Mouse (Mus musculus) hindbrain, postnatal 0 days (tissue): ENCODE data around the gene Phactr2. TPM values are rescaled to one million over a fixed set of nuclear protein-coding genes. Genes with fewer than 3 reads are reported as not detected.

ENCODE experiments used
- ATAC-seq: fragments of 200-750 bp; cut with Nextera tagmentation; 2 replicates; pipeline ENCODE4 v1.8.0; 2017; ENCODE audit warnings: mild to moderate bottlenecking, moderate TSS enrichment, moderate library complexity
- DNase-seq: peaks from one replicate; pipeline ENCODE4 v3.0.0-alpha.2; 2015; ENCODE audit warnings: low spot score
- H3K27ac ChIP-seq: fragments of 300-500 bp; sonication (generic); 2 replicates; pipeline ENCODE4 v1.5.1; 2014; ENCODE audit warnings: mild to moderate bottlenecking
- H3K27me3 ChIP-seq: fragments of 300-500 bp; sonication (generic); 2 replicates; pipeline ENCODE4 v1.6.1; 2014; ENCODE audit warnings: low read length, mixed read lengths; ENCODE audit not compliant: insufficient read depth
- H3K36me3 ChIP-seq: fragments of 300-500 bp; sonication (generic); 2 replicates; pipeline ENCODE4 v1.6.1; 2014; ENCODE audit warnings: low read length, mixed read lengths; ENCODE audit not compliant: insufficient read depth
- H3K4me1 ChIP-seq: fragments of 300-500 bp; sonication (generic); 2 replicates; pipeline ENCODE4 v1.6.1; 2014; ENCODE audit warnings: antibody characterized with exemption, low read length, mixed read lengths; ENCODE audit not compliant: insufficient read depth
- H3K4me2 ChIP-seq: fragments of 300-500 bp; sonication (generic); 2 replicates; pipeline ENCODE4 v1.6.1; 2014; ENCODE audit warnings: low read depth, mild to moderate bottlenecking, low read length, moderate library complexity, mixed read lengths
- H3K4me3 ChIP-seq: fragments of 300-500 bp; sonication (generic); 2 replicates; pipeline ENCODE4 v1.5.1; 2014; ENCODE audit warnings: low read length
- H3K9ac ChIP-seq: fragments of 300-500 bp; sonication (generic); replicated peaks from 2 replicates; pipeline ENCODE4 v1.6.1; 2014; ENCODE audit warnings: mild to moderate bottlenecking, low read length, moderate library complexity, mixed read lengths
- H3K9me3 ChIP-seq: fragments of 300-500 bp; sonication (generic); 2 replicates; pipeline ENCODE4 v1.6.1; 2016; ENCODE audit warnings: low read length, mixed read lengths
- CTCF ChIP-seq: IDR thresholded peaks from 2 replicates; pipeline ENCODE4 v1.5.1; 2016; ENCODE audit warnings: antibody characterized with exemption, control low read depth, low read depth
- WGBS: fragments of 180-500 bp; shearing (Covaris S2); extraction: QIAGEN DNeasy Blood & Tissue Kit; methylation state at CpG from one replicate; pipeline ENCODE4 v1.1.7; 2014; 5-methylcytosine and 5-hydroxymethylcytosine counted together
- polyA plus RNA-seq: library from polyadenylated mRNA; unstranded; fragments of >200 nt; fragmentation: Nextera tagmentation; extraction: Ambion mirVana; gene quantifications from 2 replicates; pipeline ENCODE4 v1.2.1, GENCODE M21; 2015
- total RNA-seq: library from RNA; depleted of rRNA; stranded (reverse); fragments of >200 nt; gene quantifications from 2 replicates; pipeline ENCODE4 v1.2.3, GENCODE M21; 2014

The Phactr2 gene
- total and polyA plus RNA-seq, 2 experiments from 2014 or later: 10.2 to 11.8 TPM

DNA sequence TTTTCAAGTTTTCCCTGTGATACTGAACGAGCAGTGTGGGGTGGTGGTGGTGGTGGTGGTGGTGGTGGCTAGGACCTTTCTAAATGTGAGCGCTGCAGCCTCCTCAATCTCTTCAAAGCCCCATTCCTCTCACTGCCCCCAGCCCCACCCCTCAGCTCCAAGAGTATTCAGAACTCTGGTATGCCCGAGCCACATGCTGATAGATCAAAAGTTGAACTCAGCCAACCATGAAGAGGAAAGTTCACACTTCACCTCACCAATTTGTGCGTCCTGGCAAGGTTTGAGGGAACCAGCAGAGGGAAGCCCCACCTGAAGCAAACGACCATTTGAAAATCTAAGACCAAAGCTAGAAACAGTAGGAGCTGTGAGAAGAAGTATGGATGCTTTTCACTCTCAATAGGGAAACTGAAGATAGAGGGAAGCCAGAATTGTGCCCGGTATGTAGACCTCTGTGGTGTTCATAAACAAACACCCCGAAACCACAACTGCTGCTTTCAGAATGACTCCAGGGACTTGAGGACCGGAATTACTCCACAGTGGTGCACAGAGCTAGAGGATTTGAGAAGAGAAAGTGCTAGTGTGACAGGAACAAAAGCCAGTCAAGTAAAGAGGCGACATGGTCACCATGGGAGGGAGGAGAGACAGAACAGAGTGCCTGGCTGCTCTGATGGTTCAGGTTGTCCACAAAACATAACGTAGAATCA is 35.9 kb downstream of the Phactr2 start:
- TF ChIP-seq CTCF: no peak
- Histone ChIP-seq H3K27me3 (no peaks in the 10 kb centered on the region), H3K4me1 (no peaks in the 10 kb centered on the region), H3K9ac (no peak overlapping the region), H3K27ac (no peak overlapping the region), H3K9me3 (no peaks in the 10 kb centered on the region), H3K4me2 (no peak overlapping the region), H3K4me3 (no peak overlapping the region), H3K36me3 (no peaks in the 10 kb centered on the region)
- WGBS: 53% methylated on average over 10 of the region's 10 CpGs
- DNase-seq: no peak
- ATAC-seq: no peak

DNA sequence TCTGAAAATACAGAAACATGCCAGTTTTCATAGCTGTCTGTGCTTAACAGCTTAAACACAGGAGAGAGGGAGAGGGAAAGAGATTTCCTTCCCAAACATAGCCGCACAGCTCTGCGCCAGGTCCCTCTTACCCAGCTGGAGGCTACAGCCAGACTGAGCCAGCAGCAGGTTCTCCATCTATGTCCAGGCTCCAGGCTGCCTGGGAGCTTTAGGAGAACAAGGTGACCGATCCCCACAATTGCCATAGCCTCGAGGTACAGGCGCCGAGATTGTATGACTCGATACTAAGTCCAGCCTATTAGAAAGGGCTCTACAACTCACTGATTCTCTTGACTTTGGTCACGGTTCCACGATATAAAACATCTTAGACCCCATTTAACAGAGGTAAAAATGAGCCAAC is 37.2 kb downstream of the Phactr2 start:
- DNase-seq (no peak), ATAC-seq (no peak)
- H3K9ac ChIP-seq: no peak overlapping the region
- no peak overlapping the region for H3K4me3 ChIP-seq
- H3K9me3 ChIP-seq: no peaks in the 10 kb centered on the region
- H3K36me3 ChIP-seq: no peaks in the 10 kb centered on the region
- 91% methylated on average over 9 of the region's 9 CpGs for WGBS
- H3K27me3 ChIP-seq: no peaks in the 10 kb centered on the region
- H3K4me1 ChIP-seq: no peaks in the 10 kb centered on the region
- H3K27ac ChIP-seq: no peak overlapping the region
- no peak overlapping the region for H3K4me2 ChIP-seq
- TF ChIP-seq CTCF: no peak

DNA sequence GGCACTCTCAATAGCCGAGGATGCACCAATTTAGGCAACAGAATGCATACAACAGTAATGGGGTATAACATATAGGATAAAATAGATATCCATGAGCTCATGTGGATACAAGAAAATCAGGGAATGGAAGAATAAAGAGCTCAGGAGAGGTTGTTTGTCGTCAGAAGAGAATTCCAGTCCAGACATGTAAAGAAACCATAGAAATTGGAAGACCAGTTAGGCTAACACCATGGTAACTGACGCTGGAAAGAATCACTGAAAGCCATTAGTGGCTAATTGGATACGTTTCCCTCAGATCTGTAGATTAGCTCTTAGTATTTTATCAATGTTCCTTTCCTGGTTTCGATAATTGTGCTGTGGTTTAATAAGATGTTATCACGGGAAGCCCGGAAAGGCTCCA is 41.2 kb downstream of the Phactr2 start:
- no peak overlapping the region for H3K27ac ChIP-seq
- H3K27me3 ChIP-seq: no peaks in the 10 kb centered on the region
- no peak overlapping the region for H3K4me2 ChIP-seq
- H3K4me1 ChIP-seq: no peaks in the 10 kb centered on the region
- H3K4me3 ChIP-seq: no peak overlapping the region
- H3K36me3 ChIP-seq: no peaks in the 10 kb centered on the region
- 47% methylated on average over 7 of the region's 7 CpGs for WGBS
- H3K9me3 ChIP-seq: no peaks in the 10 kb centered on the region
- no peak overlapping the region for H3K9ac ChIP-seq
- TF ChIP-seq CTCF: no peak
- DNase-seq: no peak
- no peak for ATAC-seq

DNA sequence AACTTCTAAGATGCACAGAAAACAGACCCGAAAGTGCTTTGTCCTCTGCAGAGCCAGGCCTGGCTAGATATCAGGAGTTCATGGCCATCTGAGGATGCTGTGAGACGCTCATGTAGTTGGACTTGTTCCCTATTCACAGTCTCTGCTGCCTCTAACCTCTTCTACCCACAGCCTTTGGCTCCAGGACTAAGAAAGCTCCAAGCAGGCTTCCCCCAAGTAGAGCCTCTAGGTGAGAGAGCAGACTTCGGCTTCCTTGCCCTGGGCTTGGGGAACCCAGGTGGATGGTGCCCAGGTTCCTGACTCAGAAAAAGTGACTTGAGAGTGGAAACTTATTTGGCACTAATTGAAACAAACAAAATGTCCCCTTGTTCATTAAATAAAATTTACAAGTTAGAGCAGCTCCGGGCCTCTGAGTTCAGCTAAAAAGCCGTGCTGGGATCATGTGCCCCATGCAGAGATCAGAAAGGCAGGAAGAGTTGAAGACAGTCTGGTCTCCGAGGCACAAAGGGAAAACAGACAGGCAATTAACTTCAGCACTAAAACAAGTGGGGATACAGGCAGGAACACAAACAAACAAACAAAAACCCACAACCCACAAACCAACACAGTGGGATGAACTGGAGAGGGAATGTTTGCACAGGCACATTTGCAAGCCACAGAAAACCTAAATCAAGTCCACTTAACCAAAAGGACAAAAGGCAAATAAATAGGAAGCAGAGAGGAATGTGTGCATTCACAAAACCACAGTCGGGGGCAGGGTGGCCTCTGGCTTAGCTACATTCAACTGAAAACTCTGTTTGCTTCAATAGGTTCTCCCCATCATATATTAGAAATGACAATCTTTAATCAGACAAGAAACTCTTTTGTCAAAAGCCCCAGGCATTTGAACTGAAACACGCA is 42.3 kb downstream of the Phactr2 start:
- no peak for DNase-seq
- ATAC-seq: no peak
- no peak for TF ChIP-seq CTCF
- Histone ChIP-seq H3K27ac (no peak overlapping the region), H3K36me3 (no peaks in the 10 kb centered on the region), H3K4me3 (no peak overlapping the region), H3K27me3 (no peaks in the 10 kb centered on the region), H3K9me3 (no peaks in the 10 kb centered on the region), H3K9ac (no peak overlapping the region), H3K4me2 (no peak overlapping the region), H3K4me1 (no peaks in the 10 kb centered on the region)
- WGBS: 22% methylated on average over 8 of the region's 8 CpGs

DNA sequence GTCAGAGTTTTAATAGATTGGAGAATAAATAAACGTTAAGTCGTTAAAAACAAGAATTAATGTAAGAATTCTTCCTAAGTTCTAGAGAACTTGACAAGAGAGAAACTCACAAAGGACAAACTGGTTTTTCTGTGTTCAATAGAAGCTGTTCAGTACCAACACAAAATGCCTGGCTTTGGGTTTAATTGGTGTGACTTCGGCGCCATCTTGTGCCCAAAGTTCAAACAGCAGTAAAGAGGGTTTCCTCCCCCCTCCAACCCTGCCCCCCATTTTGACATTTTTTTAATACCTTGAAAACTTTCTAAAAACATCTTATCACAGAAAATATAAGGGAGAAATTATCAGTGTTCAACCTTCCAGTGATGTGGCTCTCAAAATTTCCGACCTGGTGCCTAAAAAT is 44.4 kb downstream of the Phactr2 start:
- Histone ChIP-seq H3K4me3 (no peak overlapping the region), H3K9ac (no peak overlapping the region), H3K27me3 (no peaks in the 10 kb centered on the region), H3K4me2 (no peak overlapping the region), H3K27ac (no peak overlapping the region), H3K36me3 (no peaks in the 10 kb centered on the region), H3K9me3 (no peaks in the 10 kb centered on the region), H3K4me1 (no peaks in the 10 kb centered on the region)
- peak; percentile 83 for TF ChIP-seq CTCF
- ATAC-seq (peak; percentile 57), DNase-seq (peak; percentile 83)
- WGBS: 20% methylated on average over 5 of the region's 5 CpGs

DNA sequence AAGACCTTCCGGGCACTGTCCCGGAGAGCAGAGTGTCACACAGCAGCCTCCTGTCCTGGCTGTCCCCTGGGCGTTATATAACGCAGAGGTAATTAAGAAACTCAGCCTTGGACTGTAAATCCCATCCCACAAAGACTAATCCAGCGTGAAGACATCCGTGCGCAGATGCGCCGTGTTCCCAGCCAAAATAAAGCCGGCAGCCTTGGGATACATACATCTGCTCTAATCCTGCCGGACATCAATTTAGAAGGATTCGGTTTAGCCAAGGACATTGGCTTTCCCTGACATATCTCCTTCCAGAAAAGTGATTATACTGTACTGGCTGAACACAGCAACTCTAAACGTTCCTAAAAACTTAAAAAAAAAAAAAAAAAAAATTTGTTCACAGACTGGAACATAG is 45.0 kb downstream of the Phactr2 start:
- Histone ChIP-seq H3K9me3 (no peaks in the 10 kb centered on the region), H3K27ac (no peak overlapping the region), H3K4me1 (no peaks in the 10 kb centered on the region), H3K4me2 (peak overlapping the region; percentile 39), H3K9ac (no peak overlapping the region), H3K27me3 (no peaks in the 10 kb centered on the region), H3K36me3 (no peaks in the 10 kb centered on the region), H3K4me3 (no peak overlapping the region)
- 20% methylated on average over 13 of the region's 13 CpGs for WGBS
- ATAC-seq (peak; percentile 59), DNase-seq (peak; percentile 65)
- TF ChIP-seq CTCF: no peak

DNA sequence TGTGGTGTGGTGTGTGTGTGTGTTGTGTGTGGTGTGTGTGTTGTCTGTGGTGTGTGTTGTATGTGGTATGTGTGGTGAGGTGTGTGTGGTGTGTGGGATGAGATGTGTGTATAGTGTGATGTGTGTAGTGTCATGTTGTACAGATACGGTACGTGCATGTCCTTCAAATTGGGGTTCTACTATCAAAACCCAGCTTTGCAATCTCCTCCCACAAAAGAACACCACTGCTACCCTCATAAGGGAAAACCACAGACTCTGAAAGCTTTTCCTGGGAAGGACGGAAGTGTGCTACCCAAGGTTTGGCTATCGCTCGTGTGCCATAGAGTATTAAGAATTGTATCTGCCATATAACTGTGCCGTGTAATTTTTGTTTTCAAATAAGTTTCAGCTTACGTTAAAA is 45.7 kb downstream of the Phactr2 start:
- no peak for DNase-seq
- no peak for TF ChIP-seq CTCF
- Histone ChIP-seq H3K27me3 (no peaks in the 10 kb centered on the region), H3K9ac (no peak overlapping the region), H3K4me1 (no peaks in the 10 kb centered on the region), H3K36me3 (no peaks in the 10 kb centered on the region), H3K4me3 (no peak overlapping the region), H3K27ac (no peak overlapping the region), H3K4me2 (no peak overlapping the region), H3K9me3 (no peaks in the 10 kb centered on the region)
- WGBS: 86% methylated on average over 7 of the region's 7 CpGs
- peak; percentile 22; the same call in 1 of the 2 replicates for ATAC-seq
